Mouse (Mus musculus) bone marrow macrophage, adult 2 months (primary cell): ENCODE measurements around the gene Oas2. TPM values are rescaled to one million over a fixed set of nuclear protein-coding genes. Genes with fewer than 3 reads are reported as not detected.

ENCODE experiments used
- H3K27ac ChIP-seq: 2 replicates; pipeline ENCODE4 v1.5.1; 2012; ENCODE audit warnings: low read depth, low read length; ENCODE audit not compliant: insufficient read depth
- H3K4me1 ChIP-seq: 2 replicates; pipeline ENCODE4 v1.6.1; 2012; ENCODE audit warnings: low read length; ENCODE audit not compliant: control insufficient read depth, insufficient read depth
- H3K4me3 ChIP-seq: 2 replicates; pipeline ENCODE4 v1.5.1; 2012; ENCODE audit warnings: mild to moderate bottlenecking, low read length, moderate library complexity; ENCODE audit not compliant: insufficient read depth
- CTCF ChIP-seq: IDR thresholded peaks from 2 replicates; pipeline ENCODE4 v1.5.1; 2012; ENCODE audit warnings: low read depth, mild to moderate bottlenecking, low read length, moderate library complexity
- POLR2A ChIP-seq: IDR thresholded peaks from 2 replicates; pipeline ENCODE4 v1.6.1; 2012; ENCODE audit warnings: mild to moderate bottlenecking, low read depth, low read length, borderline replicate concordance
- polyA plus RNA-seq: library from polyadenylated mRNA; stranded (reverse); fragments of >200 nt; gene quantifications from 2 replicates; pipeline ENCODE4 v1.2.4, GENCODE M21; 2012; ENCODE audit not compliant: missing spikeins, insufficient read depth, insufficient read length

Gene Oas2
- polyA plus RNA-seq, 1 experiment, result 132 TPM

DNA sequence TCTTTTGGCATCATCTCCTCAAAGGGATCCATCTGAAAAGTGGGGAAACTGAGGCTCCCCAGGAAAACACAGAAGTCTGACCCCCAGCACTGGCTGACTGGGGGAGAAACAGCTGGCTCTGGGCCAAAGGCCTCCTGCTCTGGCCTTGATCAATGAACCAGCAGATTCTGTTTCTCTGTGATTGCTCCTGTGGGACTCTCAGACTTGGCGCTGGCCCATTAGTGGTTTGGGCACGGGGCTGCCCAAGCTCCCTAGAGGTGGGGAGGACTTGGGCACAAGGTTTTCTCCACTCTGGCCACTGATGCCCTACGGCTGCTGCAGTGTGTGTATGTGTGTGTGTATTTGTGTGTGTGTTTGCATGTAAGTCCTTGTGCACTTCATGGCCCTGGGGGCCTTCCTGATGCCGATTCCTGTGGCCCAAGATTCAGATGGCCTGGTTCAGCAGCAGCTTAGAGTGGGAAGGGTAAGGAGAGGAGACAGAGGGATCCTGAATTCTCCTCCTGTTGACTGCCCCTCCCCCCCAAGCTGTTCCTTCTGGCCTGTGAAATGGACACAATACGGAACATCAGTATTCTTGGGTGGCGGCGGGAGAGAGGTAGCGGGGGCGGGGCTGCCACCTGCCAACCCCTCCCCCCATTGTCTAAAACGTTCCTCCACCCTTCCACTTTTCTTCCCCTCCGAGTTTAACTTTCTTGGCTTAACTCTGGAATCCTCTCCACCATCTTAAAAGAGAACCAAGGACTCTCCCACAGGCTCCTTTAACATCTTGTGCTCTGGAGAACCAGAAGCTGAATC, 48.5 kb downstream of the Oas2 start:
- TF ChIP-seq POLR2A, result no peak
- Histone ChIP-seq H3K27ac (no peak overlapping the region), H3K4me1 (peaks cover 7% of the 10 kb centered on the region), H3K4me3 (no peak overlapping the region)

DNA sequence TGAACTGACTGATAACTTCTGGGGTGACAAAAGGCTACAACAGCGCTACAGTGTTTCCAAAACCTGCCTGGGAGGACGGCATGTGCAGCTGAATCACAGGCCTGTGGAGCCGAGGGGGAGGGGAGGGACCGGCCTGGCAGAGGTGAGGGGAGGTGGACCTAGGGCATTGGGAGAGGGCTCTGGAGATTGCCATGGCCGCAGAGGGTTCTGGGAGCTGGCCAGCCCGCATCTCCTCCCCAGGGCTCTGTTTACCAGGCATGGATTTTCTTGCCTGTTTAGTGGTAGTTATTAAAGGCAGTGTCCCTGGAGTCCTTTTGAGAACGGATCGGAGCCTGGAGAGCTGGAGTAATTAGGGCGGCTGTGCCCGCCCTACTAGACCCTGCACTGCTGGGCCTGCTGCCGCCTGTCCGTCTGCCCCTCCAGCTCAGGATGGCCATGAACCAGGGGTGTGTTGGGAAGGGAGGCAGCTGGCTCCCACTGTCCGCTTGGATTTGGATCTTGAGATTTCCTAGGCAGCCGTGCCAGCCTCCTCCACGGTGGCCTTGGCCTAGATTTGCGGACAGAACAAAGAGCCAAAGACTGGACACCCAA, 50.8 kb downstream of the Oas2 start:
- TF ChIP-seq POLR2A (no peak), CTCF (no peak)
- H3K4me1 ChIP-seq, result peaks cover 10% of the 10 kb centered on the region

DNA sequence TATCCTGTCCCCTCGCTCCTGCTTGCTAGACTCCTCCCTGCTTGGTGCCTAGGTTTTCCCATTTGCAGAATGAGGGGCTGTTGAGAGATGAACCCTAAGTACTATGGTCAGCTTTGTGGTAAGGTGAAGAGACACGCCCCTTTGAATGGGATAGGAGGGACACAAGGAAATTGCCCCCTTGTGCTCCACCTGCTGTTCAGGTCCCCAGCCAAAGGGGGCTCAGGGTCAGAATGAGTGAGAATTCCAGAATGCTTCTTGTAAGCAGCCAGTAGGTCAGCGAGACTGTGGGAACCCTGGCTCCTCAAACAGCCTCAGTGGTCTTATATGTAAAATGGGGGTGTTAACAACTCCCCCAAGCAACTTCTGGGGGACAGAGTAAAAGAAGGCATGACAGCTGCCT, 51.5 kb downstream of the Oas2 start:
- Histone ChIP-seq H3K27ac (no peak overlapping the region), H3K4me1 (peaks cover 10% of the 10 kb centered on the region)

More for the DNA sequence above, 50.8 kb downstream of the Oas2 start:
- H3K27ac ChIP-seq, result no peak overlapping the region
- H3K4me3 ChIP-seq, result no peak overlapping the region

DNA sequence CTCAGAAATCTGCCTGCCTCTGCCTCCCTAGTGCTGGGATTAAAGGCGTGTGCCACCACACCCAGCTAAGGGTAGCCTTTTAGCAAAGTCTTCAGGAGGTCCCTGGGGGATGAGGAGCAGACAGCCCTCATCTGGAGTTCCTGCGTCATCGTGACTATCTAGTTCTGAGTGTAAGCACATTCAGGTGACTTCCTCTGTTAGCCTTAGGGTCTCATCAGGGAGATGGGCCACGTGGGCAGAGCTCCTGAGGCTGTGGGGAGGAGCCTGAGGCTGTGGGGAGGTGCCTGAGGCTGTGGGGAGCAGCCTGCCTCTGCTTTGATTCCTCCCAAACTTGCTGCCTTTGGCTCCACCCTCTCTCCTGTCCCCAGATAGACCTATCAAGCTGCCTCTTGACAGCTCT, 52.8 kb downstream of the Oas2 start:
- H3K4me3 ChIP-seq, result no peak overlapping the region
- H3K27ac ChIP-seq, result no peak overlapping the region
- H3K4me1 ChIP-seq, result peaks cover 10% of the 10 kb centered on the region
- no peak for TF ChIP-seq POLR2A
- no peak for TF ChIP-seq CTCF

More for the DNA sequence above, 51.5 kb downstream of the Oas2 start:
- TF ChIP-seq CTCF, result no peak
- no peak for TF ChIP-seq POLR2A
- no peak overlapping the region for H3K4me3 ChIP-seq

DNA sequence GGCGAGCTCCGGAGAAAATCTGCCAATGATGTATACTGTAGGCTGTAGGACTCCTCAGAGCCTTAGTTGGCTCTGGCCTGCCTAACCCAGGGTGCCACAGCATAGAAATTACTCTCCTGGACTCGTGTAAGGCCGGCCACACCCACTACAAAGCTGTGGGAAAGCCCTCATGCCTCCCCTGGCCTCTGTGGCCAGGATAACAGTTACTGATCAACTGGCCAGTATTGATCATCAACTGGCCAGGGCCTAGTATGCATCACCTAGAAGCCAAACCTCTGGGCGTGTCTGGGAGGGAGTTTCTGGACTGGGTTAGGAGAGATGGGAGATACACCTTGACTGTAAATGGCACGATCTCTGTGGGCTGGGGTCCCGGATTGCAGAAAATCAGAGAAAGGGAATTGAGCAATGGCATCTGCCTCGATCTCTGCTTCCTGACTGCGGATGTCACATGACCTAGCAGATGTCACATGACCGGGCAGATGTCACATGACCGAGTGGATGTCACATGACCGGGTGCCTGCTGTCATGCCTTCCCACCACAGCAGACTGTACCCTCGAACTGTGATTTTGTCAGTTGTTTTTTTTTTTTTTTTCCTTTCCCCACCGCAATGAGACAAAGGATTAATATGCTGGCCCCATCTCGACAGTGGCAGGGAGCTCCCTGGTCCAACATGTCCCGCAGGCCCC, 53.5 kb downstream of the Oas2 start:
- no peak for TF ChIP-seq CTCF
- no peak for TF ChIP-seq POLR2A
- no peak overlapping the region for H3K27ac ChIP-seq
- peaks cover 10% of the 10 kb centered on the region for H3K4me1 ChIP-seq
- H3K4me3 ChIP-seq, result no peak overlapping the region

DNA sequence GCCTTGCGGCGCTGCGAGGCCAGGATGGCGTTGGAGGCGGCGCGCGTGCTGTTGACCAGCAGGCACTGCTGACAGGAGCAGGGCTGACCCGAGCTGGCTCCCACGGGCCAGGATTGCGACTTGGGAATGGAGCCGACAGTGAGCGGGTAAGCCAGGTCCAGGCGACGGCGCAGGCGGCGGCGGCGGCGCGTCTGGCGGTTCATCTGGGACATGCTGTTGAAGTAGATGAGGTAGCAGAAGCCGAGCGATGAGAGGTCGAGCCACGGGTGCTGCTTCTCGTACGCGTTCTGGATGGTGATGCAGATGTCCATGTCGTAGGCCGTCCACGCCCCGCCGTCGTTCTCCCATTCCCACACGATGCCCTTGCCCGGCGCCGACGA, 55.0 kb downstream of the Oas2 start:
- Histone ChIP-seq H3K4me3 (no peak overlapping the region), H3K4me1 (peaks cover 10% of the 10 kb centered on the region), H3K27ac (no peak overlapping the region)
- TF ChIP-seq POLR2A, result no peak
- TF ChIP-seq CTCF, result no peak

DNA sequence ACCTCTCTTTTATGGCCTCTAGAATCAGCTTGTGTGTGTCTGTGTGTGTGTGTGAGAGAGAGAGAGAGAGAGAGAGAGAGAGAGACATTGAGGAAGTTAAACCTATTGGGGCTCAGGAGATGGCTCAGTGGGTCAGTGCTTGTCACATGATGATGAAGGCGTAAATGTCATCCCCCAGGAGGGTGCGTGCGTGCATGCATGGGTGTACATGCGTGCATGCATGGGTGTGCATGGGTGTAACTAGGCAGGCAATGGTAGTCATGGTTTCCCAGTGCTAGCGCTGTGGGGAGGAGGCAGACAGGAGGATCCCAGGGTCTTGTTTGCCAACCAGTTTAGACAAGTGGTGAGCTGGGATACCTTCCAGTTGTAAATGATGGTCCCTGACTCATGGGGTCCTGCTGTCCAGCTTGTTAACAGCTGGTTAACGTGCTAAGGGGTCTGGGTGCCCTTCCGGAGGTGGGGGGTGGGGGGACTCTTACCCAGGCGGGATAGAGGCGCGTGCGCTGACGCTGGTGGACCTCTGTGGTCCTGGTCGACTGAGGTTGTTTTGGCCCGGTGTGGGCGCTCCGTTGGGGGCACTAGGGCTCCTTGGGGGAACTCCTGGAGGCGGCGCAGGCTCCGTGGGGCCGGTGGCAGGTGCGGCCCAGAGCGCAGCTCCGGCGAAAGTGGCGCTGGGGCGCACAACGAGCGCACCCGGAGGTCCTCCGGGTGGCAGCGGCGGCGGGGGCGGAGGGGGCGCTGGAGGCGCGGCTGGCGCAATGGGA, 55.5 kb downstream of the Oas2 start:
- Histone ChIP-seq H3K27ac (no peak overlapping the region), H3K4me1 (peaks cover 10% of the 10 kb centered on the region), H3K4me3 (no peak overlapping the region)
- TF ChIP-seq POLR2A (no peak), CTCF (no peak)

DNA sequence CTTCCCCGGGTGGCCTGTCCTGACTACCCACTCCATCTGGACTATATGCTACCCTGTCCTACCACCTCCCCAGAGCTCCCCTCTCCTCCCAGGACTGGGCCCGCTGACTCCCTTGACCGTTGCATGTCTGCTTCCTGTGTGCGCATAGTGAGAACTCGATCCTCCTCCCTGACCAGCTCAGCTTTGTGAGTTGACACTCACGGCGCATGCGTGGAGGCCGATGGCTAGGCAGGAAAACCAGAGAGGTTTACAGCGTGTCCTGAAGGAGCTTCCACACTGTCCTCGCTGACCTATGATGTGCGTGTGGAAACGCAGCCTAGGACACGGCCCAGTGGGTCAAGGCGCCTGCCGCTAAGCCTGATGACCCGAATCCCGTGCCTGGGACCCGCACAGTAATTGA, 57.6 kb downstream of the Oas2 start:
- H3K27ac ChIP-seq, result no peak overlapping the region

DNA sequence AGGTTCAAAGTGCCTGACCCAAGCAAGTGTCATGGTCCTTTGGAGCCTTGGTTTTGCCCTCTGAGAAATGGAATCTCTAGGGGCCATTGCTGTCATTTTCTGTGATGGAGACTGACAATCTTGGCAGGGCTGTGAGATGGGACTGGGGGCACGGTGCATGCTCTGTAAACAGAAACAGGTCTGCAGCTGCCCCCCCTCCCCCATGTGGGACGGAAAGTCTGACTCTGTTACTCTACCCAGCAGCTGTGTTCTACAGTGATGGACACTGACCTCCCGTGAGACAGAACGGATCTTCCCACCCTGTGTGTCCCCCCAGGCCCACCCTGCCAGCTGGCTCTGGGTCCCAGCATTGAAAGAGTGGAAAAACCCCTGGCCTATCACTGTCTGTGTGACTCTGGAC, 59.2 kb downstream of the Oas2 start:
- Histone ChIP-seq H3K27ac (no peak overlapping the region), H3K4me1 (peaks cover 2% of the 10 kb centered on the region; the same call in 1 of the 2 replicates), H3K4me3 (no peak overlapping the region)
- TF ChIP-seq CTCF, result no peak
- TF ChIP-seq POLR2A, result no peak

More for the DNA sequence above, 57.6 kb downstream of the Oas2 start:
- Histone ChIP-seq H3K4me1 (peaks cover 12% of the 10 kb centered on the region), H3K4me3 (no peak overlapping the region)
- no peak for TF ChIP-seq CTCF
